Mouse (Mus musculus): ENCODE results near the gene Nptxr.

DNA sequence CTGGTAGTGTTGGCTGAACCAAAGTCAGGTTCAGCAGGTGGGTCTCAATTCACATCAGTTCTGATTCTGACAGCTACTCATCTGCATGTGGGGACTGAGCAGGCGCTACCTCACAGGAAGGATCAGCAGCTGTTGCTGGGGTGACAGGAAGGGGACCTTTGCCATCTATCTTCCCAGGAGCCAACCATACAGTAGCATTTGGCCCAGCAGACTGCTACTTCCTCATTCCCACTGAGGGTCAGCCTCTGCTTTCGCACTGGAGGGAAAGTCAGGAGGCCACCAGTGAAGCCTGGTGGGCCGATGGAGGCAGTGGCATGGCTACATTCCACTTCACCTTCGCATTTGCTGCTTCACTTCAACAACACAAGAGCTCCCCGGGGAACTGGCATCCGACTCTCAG, 36.3 kb downstream of the Nptxr start:
- TF ChIP-seq CTCF (IDR thresholded peaks at IDR 0.05; ENCODE audit: low read depth) (no peak), EP300 (IDR thresholded peaks at IDR 0.05; ENCODE audit: low read depth) (no peak)
